Mouse (Mus musculus): ENCODE data around the gene Crebbp.
"Not testable (repeated sequence)": the region's sequence is repeated elsewhere in the genome, so short reads cannot be mapped to it uniquely, and the experiment has no call there.

Gene Crebbp

GRCm38 (mm10) chr16:4160246-4160897, 53.4 kb downstream of the Crebbp start:
- DNase-seq (ENCODE audit: low spot score) = no peak

DNA sequence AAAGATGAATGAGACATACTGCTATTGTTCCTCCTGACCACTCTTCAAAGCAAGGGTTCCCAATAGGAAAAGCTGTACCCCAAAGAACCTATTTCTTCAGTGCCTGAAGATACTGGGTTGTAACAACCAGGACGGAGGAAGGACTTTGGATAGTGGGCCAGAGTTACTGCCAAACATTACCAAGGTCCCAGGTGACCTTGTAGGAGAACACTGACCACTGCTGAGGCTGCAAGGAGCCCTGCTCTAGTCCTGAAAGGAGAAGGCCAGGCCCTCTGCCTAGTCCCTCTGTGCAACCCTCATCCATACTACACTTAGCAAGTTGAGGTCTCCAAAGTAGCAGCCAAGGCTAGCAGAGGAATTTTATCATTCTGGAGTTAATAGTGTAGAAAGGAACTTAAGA, 60.7 kb downstream of the Crebbp start:
- DNase-seq (ENCODE audit: low spot score) = no peak

- no peak for DNase-seq (ENCODE audit: low spot score)
These were observed 75.3 kb downstream of the Crebbp start for GRCm38 (mm10) chr16:4138541-4138940.

DNA sequence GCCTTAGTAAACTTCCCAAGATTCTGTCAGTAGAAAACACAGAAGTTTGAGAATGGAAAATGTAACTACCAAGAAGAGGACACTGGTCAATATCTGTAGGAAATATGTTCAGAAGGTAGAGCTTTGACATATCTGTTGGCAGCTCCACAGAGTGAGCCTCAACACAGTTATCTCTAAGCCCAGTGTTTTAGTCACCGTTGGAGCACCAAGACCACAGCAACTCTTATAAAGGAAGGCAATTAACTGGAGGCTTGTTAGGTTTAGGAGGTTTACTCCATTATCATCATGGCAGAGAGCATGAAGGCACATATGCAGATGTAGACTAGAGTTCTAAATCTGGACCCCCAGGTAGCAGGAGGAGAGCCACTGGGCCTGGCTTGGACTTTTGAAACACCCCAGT, 80.0 kb downstream of the Crebbp start:
- no peak for DNase-seq (ENCODE audit: low spot score)

DNA sequence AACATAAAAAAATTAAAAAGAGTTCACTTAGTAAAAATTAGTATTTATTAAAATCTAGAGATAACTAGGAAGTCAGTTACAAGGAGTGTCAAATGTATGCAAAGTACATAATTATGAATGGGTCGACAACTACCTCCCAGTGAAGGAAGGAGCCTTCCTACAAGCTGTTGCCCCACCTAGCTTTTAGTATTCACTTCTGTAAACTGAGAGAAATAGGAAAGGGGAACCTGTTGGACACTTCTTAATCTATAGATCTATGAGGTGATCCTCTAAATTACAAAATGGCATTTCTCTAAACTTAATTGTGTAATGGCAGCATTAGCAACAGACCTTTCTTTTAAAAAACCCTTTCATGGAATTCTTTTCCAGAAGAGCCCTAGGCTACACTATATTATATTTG, 84.9 kb downstream of the Crebbp start:
- DNase-seq (ENCODE audit: low spot score) = no peak

- peak; percentile 55 for DNase-seq (ENCODE audit: low spot score)
These were observed 96.7 kb downstream of the Crebbp start for GRCm38 (mm10) chr16:4117072-4117471.

DNA sequence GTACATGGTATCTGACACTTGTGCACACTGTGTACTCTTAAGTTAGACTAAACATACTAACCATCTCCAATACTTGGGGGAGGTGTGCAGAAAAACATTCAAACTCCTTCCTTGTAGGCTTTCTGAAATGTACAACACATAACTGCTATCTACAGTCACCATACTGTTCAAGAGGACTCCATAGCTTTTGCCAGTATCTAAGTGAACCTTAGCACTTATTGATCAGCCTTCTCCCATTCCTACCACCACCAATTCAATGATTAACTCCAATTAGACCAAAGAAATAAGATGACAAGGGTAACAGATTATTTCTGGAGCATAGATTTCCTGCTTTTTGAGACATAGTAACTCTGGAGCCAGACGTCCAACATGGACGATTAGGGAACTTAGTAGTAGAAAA, 113.4 kb downstream of the Crebbp start:
- no peak for DNase-seq (ENCODE audit: low spot score)

- no peak for DNase-seq (ENCODE audit: low spot score)
These were observed 116.3 kb downstream of the Crebbp start for GRCm38 (mm10) chr16:4097521-4097920.

DNA sequence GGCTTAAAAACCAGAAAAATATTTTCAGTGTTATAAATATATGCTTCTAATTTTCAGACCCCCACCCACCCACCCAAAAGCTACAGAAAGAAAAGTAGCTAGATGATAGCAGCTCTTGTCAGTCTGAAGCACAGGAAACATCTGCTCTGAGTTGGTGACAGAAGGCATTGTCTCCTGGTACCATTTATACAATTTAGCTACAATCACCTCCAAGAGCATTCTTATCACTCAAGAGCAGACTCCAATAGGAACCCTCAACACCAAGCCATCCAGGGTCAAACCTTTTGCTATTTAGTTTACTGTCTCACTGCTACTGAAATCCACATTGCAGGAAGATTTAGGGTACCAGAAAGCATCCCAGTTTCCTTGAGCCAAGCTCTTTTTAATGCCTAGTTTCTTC, 116.9 kb downstream of the Crebbp start:
- no peak for DNase-seq (ENCODE audit: low spot score)

DNA sequence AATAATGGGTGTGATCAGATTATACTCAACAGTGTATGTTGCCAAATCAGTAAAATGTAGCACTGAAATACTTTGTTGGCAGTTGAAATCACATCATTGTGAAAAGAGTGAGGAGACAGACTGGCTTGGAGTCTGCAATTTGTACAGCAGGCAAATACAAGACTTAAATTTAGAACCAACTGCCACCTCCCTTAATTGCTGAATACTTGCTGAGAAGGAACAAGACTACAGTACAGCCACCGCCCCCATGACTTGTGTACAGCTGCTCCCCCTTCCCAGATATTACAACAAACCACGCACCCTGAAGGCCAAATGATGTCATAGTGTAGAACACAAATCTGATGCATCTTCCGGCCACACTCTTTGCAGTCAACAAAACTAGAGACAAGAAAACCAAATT, 117.7 kb downstream of the Crebbp start:
- DNase-seq (ENCODE audit: low spot score) = no peak

DNA sequence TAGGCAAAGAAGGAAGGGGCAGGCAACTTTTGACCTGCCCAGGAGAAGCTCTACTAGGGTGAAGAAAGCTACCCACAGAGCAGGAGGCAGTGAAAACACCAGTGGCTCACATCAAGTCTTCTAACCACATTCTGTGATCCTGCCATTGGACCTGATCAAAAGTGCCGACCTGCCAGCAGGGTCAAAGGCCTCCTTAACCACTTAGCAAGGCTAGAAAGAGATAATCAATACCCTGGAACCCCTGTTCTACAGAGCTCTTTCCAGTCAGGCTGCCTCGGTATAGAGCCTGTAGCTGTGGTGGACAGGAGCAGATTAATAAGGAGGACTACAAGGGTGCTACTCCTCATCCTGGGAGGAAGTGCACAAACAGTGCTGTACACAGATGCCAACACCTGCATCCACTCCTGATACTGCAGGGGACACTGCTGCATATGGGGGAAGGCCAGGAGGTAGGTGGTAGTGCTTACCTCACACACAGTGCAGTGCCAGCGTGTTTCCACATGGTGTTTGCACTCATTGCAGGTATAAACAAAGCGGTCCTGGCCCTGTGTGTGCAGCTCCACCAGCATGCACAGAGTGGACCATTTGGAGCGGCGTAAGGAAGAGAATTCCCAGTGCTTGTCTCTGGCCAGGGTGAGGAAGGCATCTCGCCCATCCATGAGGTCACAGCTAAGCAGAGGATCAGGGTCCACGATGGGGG, 126.4 kb downstream of the Crebbp start:
- DNase-seq (ENCODE audit: low spot score) = no peak

GRCm38 (mm10) chr16:4085851-4086387, 127.9 kb downstream of the Crebbp start:
- DNase-seq (ENCODE audit: low spot score) = no peak

- DNase-seq (ENCODE audit: low spot score) = no peak
These were observed 128.7 kb downstream of the Crebbp start for GRCm38 (mm10) chr16:4085051-4085450.

GRCm38 (mm10) chr16:4080419-4080818, 133.4 kb downstream of the Crebbp start:
- not testable (repeated sequence) for DNase-seq (ENCODE audit: low spot score)

GRCm38 (mm10) chr16:4079656-4080055, 134.1 kb downstream of the Crebbp start:
- DNase-seq (ENCODE audit: low spot score) = no peak

GRCm38 (mm10) chr16:4078302-4078701, 135.5 kb downstream of the Crebbp start:
- DNase-seq (ENCODE audit: low spot score) = peak; percentile 53

DNA sequence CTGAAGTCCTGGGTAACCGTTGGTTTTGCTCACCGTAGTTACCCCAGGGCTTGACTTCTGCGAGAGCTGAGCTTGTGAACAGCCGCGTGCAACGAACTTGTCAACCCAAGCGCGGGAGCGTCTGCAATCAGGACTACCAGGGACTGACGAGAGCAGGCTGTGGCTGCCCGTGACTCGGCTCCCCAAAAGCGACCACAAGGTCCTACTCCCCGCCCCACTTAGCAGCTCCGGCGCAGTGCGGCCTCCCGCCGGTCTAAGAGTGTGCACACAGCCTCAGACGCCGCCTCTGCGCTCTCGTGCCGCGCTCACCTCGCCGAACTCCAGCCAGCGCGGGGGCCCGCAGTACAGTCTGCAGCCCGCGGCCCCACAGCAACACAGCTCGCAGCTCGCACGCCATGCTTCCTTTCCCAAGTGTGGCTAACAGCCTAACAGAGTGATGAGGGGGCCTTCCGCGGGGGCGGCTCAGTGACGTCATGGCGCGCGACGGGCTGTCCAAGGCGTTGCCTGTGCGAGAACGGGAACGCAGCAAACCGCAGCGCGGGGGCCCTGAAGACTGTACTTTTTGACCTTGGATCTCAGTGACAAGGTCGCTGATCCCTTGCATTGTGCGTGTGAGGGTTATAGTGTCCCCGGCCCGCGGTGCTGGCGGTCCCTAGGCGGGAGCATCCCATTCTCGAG, 136.3 kb downstream of the Crebbp start, which contains the start of gene Trap1:
Gene Trap1 (minus strand): TSS at position 444 of the 678 bp plus-strand sequence.
- peak; percentile 97 for DNase-seq (ENCODE audit: low spot score)

DNA sequence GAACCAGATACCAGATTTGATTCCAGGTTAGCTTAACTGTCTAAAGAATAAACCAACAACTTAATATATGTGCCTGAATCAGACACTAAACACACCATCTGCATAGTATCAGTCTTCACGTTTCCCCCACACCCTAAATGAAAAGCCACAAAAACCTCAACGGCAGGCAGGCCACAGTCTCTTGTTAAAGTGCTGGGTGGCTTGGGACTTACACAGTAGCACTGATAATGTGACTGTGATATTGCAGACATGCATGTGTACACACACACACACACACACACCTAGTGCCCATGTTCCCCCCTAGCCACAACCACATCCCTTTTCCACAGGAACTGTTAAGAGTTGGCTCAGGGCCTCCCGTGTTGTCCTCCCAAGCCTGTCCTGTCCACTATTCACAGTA, 139.0 kb downstream of the Crebbp start:
- DNase-seq (ENCODE audit: low spot score) = no peak

DNA sequence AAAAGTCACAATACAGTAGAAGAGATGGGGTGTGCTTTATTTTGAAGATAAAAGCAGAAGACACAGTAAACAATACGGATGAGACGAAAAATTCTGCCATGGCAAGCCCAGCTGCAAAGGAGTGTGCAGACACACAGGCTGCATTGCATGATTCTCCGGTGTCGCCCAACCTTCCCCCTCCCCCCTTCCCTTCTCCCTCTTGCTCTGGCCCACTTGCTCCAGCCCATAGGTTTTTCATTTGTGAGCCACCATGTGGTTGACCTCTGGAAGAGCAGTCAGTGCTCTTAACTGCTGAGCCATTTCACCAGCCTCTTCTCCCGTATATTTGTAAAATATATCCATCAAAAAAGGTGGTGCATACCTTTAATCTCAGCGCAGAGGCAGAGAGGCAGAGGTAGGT, 139.5 kb downstream of the Crebbp start:
- no peak for DNase-seq (ENCODE audit: low spot score)

GRCm38 (mm10) chr16:4068588-4068987, 145.2 kb downstream of the Crebbp start:
- peak; percentile 78 for DNase-seq (ENCODE audit: low spot score)

- DNase-seq (ENCODE audit: low spot score) = no peak
These were observed 148.9 kb downstream of the Crebbp start for GRCm38 (mm10) chr16:4064945-4065344.

DNA sequence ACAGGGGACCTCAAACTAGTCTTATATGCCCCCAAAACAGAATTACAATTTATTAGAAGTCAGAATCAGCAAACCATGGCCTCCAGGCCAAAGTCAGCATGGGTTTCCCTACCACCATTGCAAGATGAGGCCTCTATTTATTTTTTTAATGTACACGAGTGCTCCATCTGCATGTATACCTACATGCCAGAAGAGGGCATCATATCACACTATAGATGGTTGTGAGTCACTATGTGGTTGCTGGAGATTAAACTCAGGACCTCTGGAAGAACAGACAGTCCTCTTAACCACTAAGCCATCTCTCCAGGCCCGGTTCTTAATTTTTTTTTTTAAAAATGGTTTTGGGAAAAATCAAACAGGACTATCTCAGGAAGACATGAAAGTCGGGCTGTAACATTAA, 160.0 kb downstream of the Crebbp start:
- DNase-seq (ENCODE audit: low spot score) = no peak

- no peak for DNase-seq (ENCODE audit: low spot score)
These were observed 161.2 kb downstream of the Crebbp start for GRCm38 (mm10) chr16:4052601-4053000.
